Comparison of ENCODE assay signal across 11 mouse cellular contexts in the genomic region with DNA sequence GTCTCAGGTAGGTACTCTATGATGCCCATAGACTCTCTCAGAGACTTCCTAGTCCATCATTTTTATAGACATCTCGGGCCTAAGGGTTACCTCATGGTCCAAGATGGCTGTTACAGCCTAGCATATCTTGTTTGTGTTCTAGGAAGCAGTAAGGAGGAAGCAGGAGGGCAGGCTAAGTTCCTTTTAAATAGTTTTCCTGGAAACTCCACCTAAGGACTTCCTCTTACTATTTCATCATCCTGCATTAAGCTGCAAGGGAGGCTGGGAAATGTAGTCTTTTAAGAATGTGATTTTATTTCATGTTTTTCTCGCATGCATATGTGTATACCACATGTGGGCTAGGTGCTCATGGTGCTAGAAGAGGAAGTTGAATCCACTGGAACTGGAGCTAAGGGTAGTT. TPM values are rescaled to one million over a fixed set of nuclear protein-coding genes. Genes with fewer than 3 reads are reported as not detected.
DNase-seq lines count a peak whose midpoint lies in the region; ATAC-seq and TF ChIP-seq lines count a peak whose summit lies in the region.
"Had no signal": no experiment of that assay in that cellular context is flagged by ENCODE, and none has a peak within 500 bp of the region (broad histone marks: within the 10 kb centered on the region; RNA-seq: fewer than 3 reads in every experiment).

No protein-coding gene starts in this region.

- DNase-seq in lung, postnatal 14 days, result no peak
- peak; percentile 98 for DNase-seq in MEL-GATA-1-ER (ENCODE audit: extremely low read depth, low read depth)
- DNase-seq in induced T-regulatory cell, adult 2 months (ENCODE audit: low read depth), result peak; percentile 62
- peak; percentile 57 for DNase-seq in naive thymus-derived CD4-positive, alpha-beta T cell, adult 2 months (ENCODE audit: low read depth)
- DNase-seq in layer of hippocampus, adult 2 months (ENCODE audit: low spot score in 2 of 2), result no peak
- DNase-seq in right cerebral cortex, postnatal 14 days, result no peak
- no peak for DNase-seq in urinary bladder, postnatal 25 days (ENCODE audit: low spot score)
- DNase-seq: kidney, postnatal 14 days had no signal

- no peak for TF ChIP-seq CTCF in layer of hippocampus, adult 2 months (conservative IDR thresholded peaks at IDR 0.05)

- WGBS in lung, embryonic 15.5 days, result 63% methylated on average over 2 of the region's 2 CpGs

- no peaks in the 10 kb centered on the region for H3K4me1 ChIP-seq in lung, embryonic 15.5 days
- H3K4me1 ChIP-seq: embryonic facial prominence, embryonic 13.5 days had no signal

- no peak overlapping the region for H3K27ac ChIP-seq in lung, embryonic 15.5 days
- no peak overlapping the region for H3K27ac ChIP-seq in layer of hippocampus, adult 2 months
- H3K27ac ChIP-seq: embryonic facial prominence, embryonic 13.5 days; neural tube, embryonic 13.5 days had no signal

- H3K4me2 ChIP-seq in lung, embryonic 15.5 days, result no peak overlapping the region
- H3K4me2 ChIP-seq: embryonic facial prominence, embryonic 13.5 days; neural tube, embryonic 13.5 days had no signal

- no peak overlapping the region for H3K4me3 ChIP-seq in lung, embryonic 15.5 days
- no peak overlapping the region for H3K4me3 ChIP-seq in layer of hippocampus, adult 2 months
- H3K4me3 ChIP-seq: embryonic facial prominence, embryonic 13.5 days; neural tube, embryonic 13.5 days had no signal

- no peaks in the 10 kb centered on the region for H3K36me3 ChIP-seq in lung, embryonic 15.5 days
- H3K36me3 ChIP-seq: embryonic facial prominence, embryonic 13.5 days; neural tube, embryonic 13.5 days had no signal

- H3K9ac ChIP-seq in lung, embryonic 15.5 days, result no peak overlapping the region
- H3K9ac ChIP-seq: embryonic facial prominence, embryonic 13.5 days; neural tube, embryonic 13.5 days had no signal

- H3K27me3 ChIP-seq in lung, embryonic 15.5 days, result no peaks in the 10 kb centered on the region
- H3K27me3 ChIP-seq: embryonic facial prominence, embryonic 13.5 days; neural tube, embryonic 13.5 days had no signal

- peak; percentile 32; the same call in 1 of the 2 replicates for ATAC-seq in lung, embryonic 15.5 days (ENCODE audit: borderline replicate concordance, extremely low read depth, low FRiP score, low TSS enrichment)

- no peaks in the 10 kb centered on the region for H3K9me3 ChIP-seq in lung, embryonic 15.5 days
- H3K9me3 ChIP-seq: embryonic facial prominence, embryonic 13.5 days; neural tube, embryonic 13.5 days had no signal

RNA-seq across cellular contexts. Expression of a gene that starts 6.2 kb away (rescaled TPM):
- 19.3 and 20.8 TPM in 2 replicates for polyA plus RNA-seq in lung, embryonic 15.5 days (2015; fragmentation: Nextera tagmentation; extraction: Ambion mirVana)
- total RNA-seq in layer of hippocampus, adult 2 months (2021), result 100 to 1,000 TPM; 103 to 107 TPM

RNA-seq across cellular contexts. Expression of a gene that starts 31.6 kb away (rescaled TPM):
- polyA plus RNA-seq in lung, embryonic 15.5 days (2015; fragmentation: Nextera tagmentation; extraction: Ambion mirVana), result 24.8 and 26.7 TPM in 2 replicates
- 100 to 1,000 TPM; 163 to 168 TPM for total RNA-seq in layer of hippocampus, adult 2 months (2021)

Comparison
In these comparisons a context has a peak if more than half of its experiments do, and no peak if none do; other contexts are left out.
1. DNase-seq: peak in MEL-GATA-1-ER (single experiment), induced T-regulatory cell, adult 2 months (single experiment) and naive thymus-derived CD4-positive, alpha-beta T cell, adult 2 months (single experiment); none in lung, postnatal 14 days (single experiment), layer of hippocampus, adult 2 months (0 of 2), right cerebral cortex, postnatal 14 days (single experiment) and urinary bladder, postnatal 25 days (single experiment).